Mouse (Mus musculus): ENCODE measurements around the gene Bdnf. TPM values are rescaled to one million over a fixed set of nuclear protein-coding genes. Genes with fewer than 3 reads are reported as not detected.

The Bdnf gene
- polyA plus RNA-seq (2015; fragmentation: Nextera tagmentation; extraction: Ambion mirVana): 7.7 and 7.9 TPM in 2 replicates

GRCm38 (mm10) chr2:109674532-109674931 lies at the start of gene Bdnf:
Bdnf (plus strand) TSS chr2:109674700.

Other genes starting within 250 kb of the Bdnf start
- 126 and 130 TPM in 2 replicates for gene Lin7c, start 216.2 kb downstream of the Bdnf start, polyA plus RNA-seq (2015; fragmentation: Nextera tagmentation; extraction: Ambion mirVana)
- 9.3 and 9.6 TPM in 2 replicates for gene Lgr4, start 242.9 kb downstream of the Bdnf start, polyA plus RNA-seq (2015; fragmentation: Nextera tagmentation; extraction: Ambion mirVana)

Measured in neural tube, postnatal 0 days (tissue).